Mouse (Mus musculus): ENCODE measurements around the gene Apoc3.

DNA sequence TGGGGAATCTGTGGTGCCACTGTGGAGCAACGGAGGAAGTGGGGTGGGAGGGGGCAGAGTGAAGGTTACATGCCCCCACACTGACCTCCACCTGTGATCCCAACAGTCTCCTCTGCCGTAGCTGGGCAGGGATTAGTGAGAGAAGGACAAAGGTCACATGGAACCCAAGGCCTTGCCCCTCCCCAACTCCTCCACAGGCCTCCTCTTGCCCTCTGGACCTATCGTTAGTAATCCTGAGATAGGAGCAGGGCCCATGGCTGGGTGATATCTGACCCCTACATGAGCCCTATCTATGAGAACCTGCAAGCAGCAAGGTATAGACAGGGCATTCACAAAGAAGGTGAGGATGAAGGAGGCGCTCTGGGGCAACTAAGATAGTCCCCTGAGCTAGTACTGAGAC lies 213 bp upstream of the Apoc3 start:
- no peak for TF ChIP-seq ZNF384 (IDR thresholded peaks at IDR 0.05; ENCODE audit: low read depth, low read length)
- TF ChIP-seq CHD2 (IDR thresholded peaks at IDR 0.05; ENCODE audit: low read depth, low read length), result no peak
- TF ChIP-seq MAFK (IDR thresholded peaks at IDR 0.05; ENCODE audit: insufficient read depth, low read depth, low read length), result no peak
- TF ChIP-seq ZC3H11A (IDR thresholded peaks at IDR 0.05; ENCODE audit: borderline replicate concordance, low read depth, low read length), result no peak
